Mouse (Mus musculus): ENCODE results near the gene Anapc2. TPM values are rescaled to one million over a fixed set of nuclear protein-coding genes. Genes with fewer than 3 reads are reported as not detected.

Anapc2 gene
- polyA plus RNA-seq, 1 experiment from 2014 or later = 141 TPM

DNA sequence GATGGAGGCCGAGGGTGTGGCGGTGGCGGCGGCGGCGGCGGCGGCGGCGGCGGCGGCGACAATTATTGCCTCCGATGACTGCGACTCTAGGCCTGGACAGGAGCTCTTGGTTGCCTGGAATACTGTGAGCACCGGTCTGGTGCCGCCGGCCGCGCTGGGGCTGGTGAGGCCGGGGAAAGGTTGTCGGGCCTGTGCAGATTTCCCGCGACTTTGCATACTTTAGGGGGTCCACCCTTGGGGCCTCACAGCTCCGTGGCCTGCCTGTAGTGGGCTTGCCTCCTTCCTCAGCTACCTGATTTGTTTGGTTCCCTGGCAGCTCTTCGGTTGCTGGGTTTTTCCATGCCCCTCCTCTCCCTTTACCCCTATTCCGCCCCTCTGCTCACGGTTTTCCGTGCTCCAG lies 237 bp downstream of the Anapc2 start:
- peaks cover 23% of the 10 kb centered on the region for H3K36me3 ChIP-seq (ENCODE audit: control insufficient read depth, insufficient read depth, low read length)
- peak; percentile 72 for ATAC-seq
- peaks cover 29% of the 10 kb centered on the region for H3K4me1 ChIP-seq (ENCODE audit: control insufficient read depth, insufficient read depth, low read length)
- H3K9me3 ChIP-seq (replicated peaks; ENCODE audit: control insufficient read depth, low read length, poor library complexity, severe bottlenecking) = no peaks in the 10 kb centered on the region
- H3K4me2 ChIP-seq (ENCODE audit: low read length) = peak overlapping the region; percentile 99
- peak overlapping the region; percentile 94 for H3K9ac ChIP-seq (ENCODE audit: low read depth, low read length)
- no peaks in the 10 kb centered on the region for H3K27me3 ChIP-seq (ENCODE audit: control insufficient read depth, insufficient read depth, low read depth, low read length)
- H3K27ac ChIP-seq (ENCODE audit: low read length) = peak overlapping the region; percentile 73
- peak overlapping the region; percentile 89 for H3K4me3 ChIP-seq (ENCODE audit: low read depth, low read length)
- under 1% methylated on average over 29 of the region's 29 CpGs for WGBS

DNA sequence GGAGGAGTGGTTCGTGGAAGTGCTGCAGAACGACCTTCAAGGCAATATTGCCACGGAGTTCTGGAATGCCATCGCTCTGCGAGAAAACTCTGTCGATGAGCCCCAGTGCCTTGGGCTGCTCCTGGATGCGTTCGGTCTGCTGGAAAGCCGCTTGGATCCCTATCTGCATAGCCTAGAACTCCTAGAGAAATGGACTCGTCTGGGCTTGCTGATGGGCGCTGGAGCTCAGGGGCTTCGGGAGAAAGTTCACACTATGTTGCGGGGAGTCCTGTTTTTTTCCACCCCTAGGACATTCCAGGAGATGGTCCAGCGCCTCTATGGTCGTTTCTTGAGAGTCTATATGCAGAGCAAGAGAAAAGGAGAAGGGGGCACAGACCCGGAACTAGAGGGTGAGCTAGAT lies 732 bp downstream of the Anapc2 start:
- Histone ChIP-seq H3K4me3 (ENCODE audit: low read depth, low read length) (peak overlapping the region; percentile 89), H3K27ac (ENCODE audit: low read length) (peak overlapping the region; percentile 73), H3K9me3 (replicated peaks; ENCODE audit: control insufficient read depth, low read length, poor library complexity, severe bottlenecking) (no peaks in the 10 kb centered on the region), H3K9ac (ENCODE audit: low read depth, low read length) (peak overlapping the region; percentile 94), H3K4me1 (ENCODE audit: control insufficient read depth, insufficient read depth, low read length) (peaks cover 28% of the 10 kb centered on the region), H3K36me3 (ENCODE audit: control insufficient read depth, insufficient read depth, low read length) (peaks cover 28% of the 10 kb centered on the region), H3K4me2 (ENCODE audit: low read length) (peak overlapping the region; percentile 99), H3K27me3 (ENCODE audit: control insufficient read depth, insufficient read depth, low read depth, low read length) (no peaks in the 10 kb centered on the region)
- 42% methylated on average over 16 of the region's 16 CpGs for WGBS
- ATAC-seq = no peak

DNA sequence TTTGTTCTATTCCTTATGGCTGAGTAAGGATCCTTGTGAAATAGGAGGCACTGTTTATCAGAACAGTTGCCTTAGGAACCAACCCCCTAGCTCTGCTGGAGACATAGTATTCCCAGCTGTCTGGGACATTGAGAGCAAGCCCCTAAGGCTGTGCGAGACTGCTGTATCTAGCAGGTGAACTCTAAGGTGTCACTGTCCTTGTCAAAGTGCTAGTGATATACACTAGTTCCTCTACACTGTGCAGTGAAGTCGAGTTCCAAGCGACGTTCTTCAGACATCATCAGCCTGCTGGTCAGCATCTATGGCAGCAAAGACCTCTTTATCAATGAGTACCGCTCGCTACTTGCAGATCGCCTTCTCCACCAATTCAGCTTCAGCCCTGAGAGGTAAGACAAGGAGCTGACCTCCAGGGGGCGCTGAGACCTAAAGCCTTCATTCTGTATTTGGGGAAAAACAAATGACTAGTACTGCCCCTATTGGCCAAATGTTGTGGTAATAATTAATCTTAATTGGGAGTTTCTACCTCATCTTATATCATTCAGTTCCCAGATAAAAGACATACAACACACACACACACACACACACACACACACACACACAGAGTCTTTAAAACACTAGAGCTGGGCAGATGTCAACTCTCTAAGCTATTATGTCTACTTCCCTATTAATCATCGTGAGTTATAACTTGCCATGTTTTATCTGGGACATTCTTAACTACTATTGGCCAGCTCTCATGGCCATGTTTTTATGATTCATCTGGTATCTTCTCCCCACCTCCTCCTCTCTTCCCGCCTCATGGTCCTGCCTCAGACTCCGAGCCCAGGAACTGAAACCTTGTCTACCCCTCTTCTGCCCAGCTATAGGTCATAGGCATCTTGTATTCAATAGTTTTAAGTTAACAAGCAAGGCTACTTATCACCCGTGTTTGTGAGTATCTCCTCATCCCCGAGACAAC lies 6.9 kb downstream of the Anapc2 start:
- WGBS = 62% methylated on average over 13 of the region's 13 CpGs

DNA sequence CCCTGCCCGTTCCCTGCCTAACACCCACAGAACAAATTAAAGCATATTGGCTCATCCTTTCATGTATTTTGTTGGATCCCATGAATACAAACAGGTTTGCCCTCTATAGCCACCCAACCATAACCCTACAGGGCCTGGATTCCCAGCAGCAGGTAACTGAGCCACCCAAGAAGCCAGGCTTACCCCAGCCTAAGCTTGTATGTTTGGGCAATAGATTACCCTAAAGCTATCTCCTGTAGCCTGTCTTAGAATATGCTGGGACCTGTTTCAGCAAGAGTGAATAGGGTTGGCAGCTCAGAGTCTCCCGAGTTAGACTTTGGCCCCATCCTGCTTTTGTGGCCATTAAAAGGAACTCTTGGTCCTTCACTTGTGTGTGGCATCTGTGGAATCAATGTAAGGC lies 13.3 kb downstream of the Anapc2 start:
- Histone ChIP-seq H3K27me3 (ENCODE audit: control insufficient read depth, insufficient read depth, low read depth, low read length) (peaks cover 19% of the 10 kb centered on the region), H3K9ac (ENCODE audit: low read depth, low read length) (no peak overlapping the region), H3K4me1 (ENCODE audit: control insufficient read depth, insufficient read depth, low read length) (peaks cover 8% of the 10 kb centered on the region), H3K27ac (ENCODE audit: low read length) (no peak overlapping the region), H3K4me3 (ENCODE audit: low read depth, low read length) (no peak overlapping the region), H3K4me2 (ENCODE audit: low read length) (no peak overlapping the region), H3K36me3 (ENCODE audit: control insufficient read depth, insufficient read depth, low read length) (peaks cover 27% of the 10 kb centered on the region), H3K9me3 (replicated peaks; ENCODE audit: control insufficient read depth, low read length, poor library complexity, severe bottlenecking) (no peaks in the 10 kb centered on the region)
- 92% methylated on average over 2 of the region's 2 CpGs for WGBS
- ATAC-seq = no peak

More for the DNA sequence above, 6.9 kb downstream of the Anapc2 start:
- no peaks in the 10 kb centered on the region for H3K27me3 ChIP-seq (ENCODE audit: control insufficient read depth, insufficient read depth, low read depth, low read length)
- no peak overlapping the region for H3K9ac ChIP-seq (ENCODE audit: low read depth, low read length)
- H3K4me2 ChIP-seq (ENCODE audit: low read length) = no peak overlapping the region
- peaks cover 48% of the 10 kb centered on the region for H3K36me3 ChIP-seq (ENCODE audit: control insufficient read depth, insufficient read depth, low read length)
- 0 out of 2 replicates have a peak, but pooled peaks cover 2% of the 10 kb centered on the region for H3K4me1 ChIP-seq (ENCODE audit: control insufficient read depth, insufficient read depth, low read length)
- no peak overlapping the region for H3K27ac ChIP-seq (ENCODE audit: low read length)
- no peaks in the 10 kb centered on the region for H3K9me3 ChIP-seq (replicated peaks; ENCODE audit: control insufficient read depth, low read length, poor library complexity, severe bottlenecking)
- no peak overlapping the region for H3K4me3 ChIP-seq (ENCODE audit: low read depth, low read length)
- ATAC-seq = peak; percentile 51

DNA sequence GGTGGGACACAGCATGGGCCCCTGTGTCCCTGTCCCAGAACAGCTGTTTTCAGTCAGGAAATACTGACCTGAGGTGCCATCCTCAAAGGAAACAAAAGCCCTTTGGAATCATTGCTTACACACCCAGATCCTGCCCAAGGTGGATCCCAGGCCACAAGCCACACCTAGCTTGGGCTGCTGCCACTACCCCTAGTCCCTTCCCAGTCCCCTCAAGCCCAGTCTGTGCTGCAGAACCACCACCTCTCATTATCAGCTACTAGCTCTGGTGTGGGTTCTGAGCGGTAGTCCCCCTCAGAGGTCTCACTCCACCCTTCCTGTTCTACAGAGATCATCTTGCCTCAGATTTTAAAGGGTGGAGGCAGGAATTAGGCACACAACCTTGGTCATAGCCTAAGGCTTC lies 14.0 kb downstream of the Anapc2 start:
- peaks cover 14% of the 10 kb centered on the region for H3K4me1 ChIP-seq (ENCODE audit: control insufficient read depth, insufficient read depth, low read length)
- H3K27ac ChIP-seq (ENCODE audit: low read length) = no peak overlapping the region
- peaks cover 26% of the 10 kb centered on the region for H3K27me3 ChIP-seq (ENCODE audit: control insufficient read depth, insufficient read depth, low read depth, low read length)
- ATAC-seq = no peak
- 87% methylated on average over 1 of the region's 1 CpGs for WGBS
- no peaks in the 10 kb centered on the region for H3K9me3 ChIP-seq (replicated peaks; ENCODE audit: control insufficient read depth, low read length, poor library complexity, severe bottlenecking)
- no peak overlapping the region for H3K9ac ChIP-seq (ENCODE audit: low read depth, low read length)
- H3K4me2 ChIP-seq (ENCODE audit: low read length) = no peak overlapping the region
- peaks cover 22% of the 10 kb centered on the region for H3K36me3 ChIP-seq (ENCODE audit: control insufficient read depth, insufficient read depth, low read length)
- H3K4me3 ChIP-seq (ENCODE audit: low read depth, low read length) = no peak overlapping the region

DNA sequence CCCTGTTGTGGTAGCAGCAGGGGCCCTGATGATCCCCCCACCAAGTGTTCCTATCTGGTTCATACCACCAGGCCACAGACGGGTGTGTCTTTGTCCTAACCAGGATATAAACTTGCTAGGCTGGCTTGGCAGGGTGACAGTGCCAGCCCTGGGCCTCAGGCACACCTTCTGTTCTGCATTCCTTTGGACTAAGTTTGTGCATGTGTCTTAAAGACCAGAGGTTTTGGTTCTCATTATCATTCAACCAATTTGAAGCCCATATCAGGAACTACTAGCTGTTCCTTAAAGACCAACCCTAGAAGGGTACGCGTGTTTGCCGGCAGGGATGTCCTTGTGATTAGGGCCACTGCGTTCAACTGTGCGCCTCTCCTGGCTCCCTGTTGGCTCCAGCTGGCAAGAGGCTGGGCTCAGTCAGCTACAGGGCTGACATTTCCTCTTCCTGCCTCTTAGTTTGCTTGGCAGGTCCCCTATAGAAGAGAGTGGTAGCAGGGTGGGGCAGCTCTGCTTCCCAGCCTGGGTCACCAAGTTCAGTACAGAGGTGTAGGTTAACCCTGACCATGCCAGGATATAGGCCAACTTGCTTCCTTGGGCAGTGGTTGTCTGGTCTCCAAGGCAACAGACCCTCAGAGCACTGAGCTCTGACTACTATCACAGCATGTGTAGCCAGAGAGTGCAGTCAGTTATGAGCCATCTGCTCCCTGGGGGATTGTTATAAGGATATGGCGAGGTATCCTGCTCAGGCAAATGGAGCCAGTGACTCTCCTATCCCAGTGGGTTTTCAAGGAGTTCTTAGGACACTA lies 14.8 kb downstream of the Anapc2 start:
- no peak for ATAC-seq
- Histone ChIP-seq H3K36me3 (ENCODE audit: control insufficient read depth, insufficient read depth, low read length) (peaks cover 22% of the 10 kb centered on the region), H3K9ac (ENCODE audit: low read depth, low read length) (no peak overlapping the region), H3K27me3 (ENCODE audit: control insufficient read depth, insufficient read depth, low read depth, low read length) (peaks cover 33% of the 10 kb centered on the region), H3K27ac (ENCODE audit: low read length) (no peak overlapping the region), H3K4me3 (ENCODE audit: low read depth, low read length) (no peak overlapping the region), H3K4me2 (ENCODE audit: low read length) (no peak overlapping the region), H3K4me1 (ENCODE audit: control insufficient read depth, insufficient read depth, low read length) (peaks cover 18% of the 10 kb centered on the region), H3K9me3 (replicated peaks; ENCODE audit: control insufficient read depth, low read length, poor library complexity, severe bottlenecking) (no peaks in the 10 kb centered on the region)
- 59% methylated on average over 7 of the region's 7 CpGs for WGBS

DNA sequence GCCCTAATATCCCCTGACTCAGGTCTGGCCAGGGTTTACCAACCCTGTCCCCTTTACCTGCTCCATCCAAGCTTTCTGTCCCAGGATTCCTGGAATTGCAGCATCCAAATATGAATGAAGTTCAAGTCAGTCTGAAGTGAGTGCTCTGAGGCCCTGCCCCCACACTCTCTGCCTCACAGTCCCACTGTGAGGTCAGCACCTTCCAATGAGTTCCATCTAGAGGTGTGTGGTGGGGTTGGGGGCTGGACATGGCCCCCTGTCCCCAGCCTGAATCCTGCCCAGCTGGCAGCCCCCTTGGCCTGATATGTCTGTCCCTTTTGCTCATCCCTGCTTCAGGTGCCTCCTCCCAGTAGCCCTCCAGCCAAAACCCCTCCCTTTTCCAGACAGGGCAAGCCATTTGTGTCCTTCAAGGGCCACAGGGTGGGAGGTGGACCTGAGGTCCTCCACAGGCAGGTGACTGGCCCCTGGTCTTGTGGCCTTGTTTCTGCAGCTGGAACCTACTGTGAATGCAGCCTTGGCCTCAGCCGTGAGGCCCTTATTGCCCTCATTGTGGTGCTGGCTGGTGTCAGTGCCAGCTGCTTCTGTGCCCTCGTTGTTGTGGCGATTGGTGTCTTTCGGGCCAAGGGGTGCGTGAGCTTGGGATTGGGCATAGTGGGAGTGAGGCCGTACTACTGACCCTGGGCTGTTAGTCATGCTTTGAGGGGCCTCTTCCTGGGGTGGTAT lies 15.8 kb downstream of the Anapc2 start, which contains the start of gene Tmem210:
Gene Tmem210 (plus strand): TSS at position 219 of the 723 bp plus-strand sequence.
- 81% methylated on average over 6 of the region's 6 CpGs for WGBS
- ATAC-seq = no peak
- H3K9me3 ChIP-seq (replicated peaks; ENCODE audit: control insufficient read depth, low read length, poor library complexity, severe bottlenecking) = no peaks in the 10 kb centered on the region
- no peak within 1 kb of the TSS for H3K9ac ChIP-seq (ENCODE audit: low read depth, low read length)
- peaks cover 43% of the 10 kb centered on the region for H3K27me3 ChIP-seq (ENCODE audit: control insufficient read depth, insufficient read depth, low read depth, low read length)
- peaks cover 23% of the 10 kb centered on the region for H3K4me1 ChIP-seq (ENCODE audit: control insufficient read depth, insufficient read depth, low read length)
- H3K4me2 ChIP-seq (ENCODE audit: low read length) = no peak within 1 kb of the TSS
- H3K36me3 ChIP-seq (ENCODE audit: control insufficient read depth, insufficient read depth, low read length) = peaks cover 19% of the 10 kb centered on the region
- H3K4me3 ChIP-seq (ENCODE audit: low read depth, low read length) = no peak within 1 kb of the TSS
- H3K27ac ChIP-seq (ENCODE audit: low read length) = no peak within 1 kb of the TSS

DNA sequence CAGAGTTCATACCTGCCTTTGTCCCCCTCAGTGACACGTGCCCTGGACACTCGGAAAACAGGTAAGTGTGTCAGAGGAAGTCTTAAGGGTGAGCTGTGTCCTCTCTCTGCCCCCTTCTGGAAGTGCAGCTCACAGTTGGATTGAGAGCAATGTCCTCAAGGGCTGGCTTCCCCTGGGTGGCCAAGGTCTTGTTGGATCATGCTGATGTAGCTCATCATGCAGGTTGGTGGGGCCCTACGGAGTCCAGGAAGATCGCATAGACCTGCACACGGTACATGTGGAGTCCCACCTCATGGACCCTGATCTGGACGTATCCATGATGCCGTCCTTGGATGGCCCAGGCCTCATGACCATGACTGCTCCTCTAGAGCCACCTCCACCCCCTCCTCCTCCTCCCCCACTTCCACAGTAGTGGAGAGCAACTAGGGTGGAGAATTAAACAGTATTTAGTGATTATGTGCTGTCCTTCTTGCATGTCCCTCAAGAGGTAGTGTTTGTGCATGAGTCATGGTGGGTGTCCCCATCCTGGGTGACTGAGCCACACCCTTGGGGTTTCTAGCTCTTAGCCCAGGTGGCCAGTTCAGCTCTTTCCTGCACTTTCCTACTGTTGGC lies 16.6 kb downstream of the Anapc2 start:
- Histone ChIP-seq H3K9me3 (replicated peaks; ENCODE audit: control insufficient read depth, low read length, poor library complexity, severe bottlenecking) (no peaks in the 10 kb centered on the region), H3K27me3 (ENCODE audit: control insufficient read depth, insufficient read depth, low read depth, low read length) (peaks cover 50% of the 10 kb centered on the region), H3K4me3 (ENCODE audit: low read depth, low read length) (no peak overlapping the region), H3K36me3 (ENCODE audit: control insufficient read depth, insufficient read depth, low read length) (peaks cover 19% of the 10 kb centered on the region), H3K4me2 (ENCODE audit: low read length) (no peak overlapping the region), H3K27ac (ENCODE audit: low read length) (no peak overlapping the region), H3K4me1 (ENCODE audit: control insufficient read depth, insufficient read depth, low read length) (peaks cover 23% of the 10 kb centered on the region), H3K9ac (ENCODE audit: low read depth, low read length) (no peak overlapping the region)
- ATAC-seq = no peak
- WGBS = 86% methylated on average over 7 of the region's 7 CpGs

Measured in midbrain, embryonic 16.5 days (tissue).